24 mouse cellular contexts compared by ENCODE assay signal in genomic region chr6:6794320-6795018, GRCm38 (mm10).
DNase-seq lines count a peak whose midpoint lies in the region; ATAC-seq and TF ChIP-seq lines count a peak whose summit lies in the region.
"Had no signal": no experiment of that assay in that cellular context is flagged by ENCODE, and none has a peak within 500 bp of the region (broad histone marks: within the 10 kb centered on the region; RNA-seq: fewer than 3 reads in every experiment).

No protein-coding gene starts in this region.

- TF ChIP-seq EP300 in heart, postnatal 0 days (IDR thresholded peaks at IDR 0.05; ENCODE audit: low read depth): no peak
- no peak for TF ChIP-seq EP300 in stomach, postnatal 0 days (optimal IDR thresholded peaks at IDR 0.05)

- no peak for TF ChIP-seq CTCF in heart, postnatal 0 days (IDR thresholded peaks at IDR 0.05; ENCODE audit: low read depth)
- no peak for TF ChIP-seq CTCF in stomach, postnatal 0 days (IDR thresholded peaks at IDR 0.05; ENCODE audit: low read depth)

- 0 out of 2 replicates have a peak, but pooled peaks have one; percentile 56 for ATAC-seq in embryonic facial prominence, embryonic 11.5 days (replicated peaks; ENCODE audit: insufficient number of reproducible peaks, low FRiP score, low TSS enrichment, low read depth)
- peak; percentile 47; the same call in 1 of the 2 replicates for ATAC-seq in heart, postnatal 0 days (ENCODE audit: insufficient read depth, low read depth)
- ATAC-seq in lung, embryonic 15.5 days (ENCODE audit: borderline replicate concordance, extremely low read depth, low FRiP score, low TSS enrichment): peak; percentile 64; the same call in 1 of the 2 replicates
- ATAC-seq in stomach, embryonic 14.5 days (ENCODE audit: insufficient number of reproducible peaks, insufficient read depth, low FRiP score, low read depth): 0 out of 2 replicates have a peak, but pooled peaks have one; percentile 33
- ATAC-seq in stomach, postnatal 0 days (ENCODE audit: low FRiP score, low TSS enrichment): no peak
- ATAC-seq: activated CD4-positive, CD25-positive, alpha-beta regulatory T cell, adult 4 months; inflammation-experienced regulatory T-cells, adult 6 months had no signal

- H3K27me3 ChIP-seq in embryonic facial prominence, embryonic 11.5 days (ENCODE audit: control insufficient read depth, insufficient read depth, low read length): no peaks in the 10 kb centered on the region
- H3K27me3 ChIP-seq in embryonic facial prominence, embryonic 10.5 days (replicated peaks; ENCODE audit: low read depth, poor library complexity, severe bottlenecking): no peaks in the 10 kb centered on the region
- H3K27me3 ChIP-seq in heart, postnatal 0 days (ENCODE audit: control insufficient read depth, insufficient read depth, low read length): no peaks in the 10 kb centered on the region
- H3K27me3 ChIP-seq in lung, embryonic 15.5 days: no peaks in the 10 kb centered on the region
- no peaks in the 10 kb centered on the region for H3K27me3 ChIP-seq in stomach, embryonic 14.5 days (ENCODE audit: control insufficient read depth, insufficient read depth, low read length)
- no peaks in the 10 kb centered on the region for H3K27me3 ChIP-seq in stomach, postnatal 0 days (ENCODE audit: control insufficient read depth, insufficient read depth, low read length)
- H3K27me3 ChIP-seq: embryonic facial prominence, embryonic 12.5 days; megakaryocyte, embryonic 14.5 days; neural tube, embryonic 13.5 days had no signal

- no peaks in the 10 kb centered on the region for H3K36me3 ChIP-seq in embryonic facial prominence, embryonic 11.5 days (replicated peaks; ENCODE audit: control insufficient read depth, insufficient read depth, low read depth, low read length)
- no peaks in the 10 kb centered on the region for H3K36me3 ChIP-seq in embryonic facial prominence, embryonic 10.5 days (replicated peaks)
- no peaks in the 10 kb centered on the region for H3K36me3 ChIP-seq in heart, postnatal 0 days (replicated peaks; ENCODE audit: control insufficient read depth, insufficient read depth, low read length)
- no peaks in the 10 kb centered on the region for H3K36me3 ChIP-seq in lung, embryonic 15.5 days
- H3K36me3 ChIP-seq in stomach, embryonic 14.5 days (ENCODE audit: control insufficient read depth, insufficient read depth, low read length): no peaks in the 10 kb centered on the region
- no peaks in the 10 kb centered on the region for H3K36me3 ChIP-seq in stomach, postnatal 0 days (ENCODE audit: control insufficient read depth, insufficient read depth, low read length)
- H3K36me3 ChIP-seq: embryonic facial prominence, embryonic 12.5 days; G1E; neural tube, embryonic 13.5 days had no signal

- no peak overlapping the region for H3K27ac ChIP-seq in embryonic facial prominence, embryonic 11.5 days (replicated peaks; ENCODE audit: low read depth, low read length)
- no peak overlapping the region for H3K27ac ChIP-seq in embryonic facial prominence, embryonic 10.5 days (replicated peaks)
- no peak overlapping the region for H3K27ac ChIP-seq in heart, postnatal 0 days (ENCODE audit: low read depth)
- no peak overlapping the region for H3K27ac ChIP-seq in lung, embryonic 15.5 days
- H3K27ac ChIP-seq in stomach, embryonic 14.5 days (ENCODE audit: low read length): no peak overlapping the region
- H3K27ac ChIP-seq in stomach, postnatal 0 days (replicated peaks): no peak overlapping the region
- H3K27ac ChIP-seq: embryonic facial prominence, embryonic 12.5 days; left cerebral cortex, adult 2 months; neural tube, embryonic 13.5 days had no signal

- H3K4me2 ChIP-seq in embryonic facial prominence, embryonic 11.5 days (ENCODE audit: low read depth, low read length): no peak overlapping the region
- H3K4me2 ChIP-seq in heart, postnatal 0 days (ENCODE audit: low read depth, low read length): no peak overlapping the region
- no peak overlapping the region for H3K4me2 ChIP-seq in lung, embryonic 15.5 days
- H3K4me2 ChIP-seq in stomach, embryonic 14.5 days (replicated peaks; ENCODE audit: low read depth, low read length): no peak overlapping the region
- H3K4me2 ChIP-seq in stomach, postnatal 0 days (replicated peaks; ENCODE audit: low read depth): no peak overlapping the region
- H3K4me2 ChIP-seq: embryonic facial prominence, embryonic 12.5 days; liver, embryonic 11.5 days; neural tube, embryonic 13.5 days had no signal

- H3K4me1 ChIP-seq in embryonic facial prominence, embryonic 11.5 days (ENCODE audit: control insufficient read depth, insufficient read depth, low read length): no peaks in the 10 kb centered on the region
- H3K4me1 ChIP-seq in embryonic facial prominence, embryonic 10.5 days: peaks cover 14% of the 10 kb centered on the region
- no peaks in the 10 kb centered on the region for H3K4me1 ChIP-seq in heart, postnatal 0 days (ENCODE audit: control insufficient read depth, insufficient read depth)
- peaks cover 5% of the 10 kb centered on the region; the same call in 1 of the 2 replicates for H3K4me1 ChIP-seq in lung, embryonic 15.5 days
- H3K4me1 ChIP-seq in stomach, embryonic 14.5 days (ENCODE audit: control insufficient read depth, insufficient read depth, low read length): peaks cover 5% of the 10 kb centered on the region; the same call in 1 of the 2 replicates
- H3K4me1 ChIP-seq in stomach, postnatal 0 days (replicated peaks; ENCODE audit: control insufficient read depth, insufficient read depth): no peaks in the 10 kb centered on the region
- H3K4me1 ChIP-seq: megakaryocyte, embryonic 14.5 days; neural tube, embryonic 13.5 days had no signal

- H3K9ac ChIP-seq in embryonic facial prominence, embryonic 11.5 days (replicated peaks; ENCODE audit: low read length): no peak overlapping the region
- no peak overlapping the region for H3K9ac ChIP-seq in heart, postnatal 0 days (replicated peaks; ENCODE audit: low read depth, low read length)
- H3K9ac ChIP-seq in lung, embryonic 15.5 days: no peak overlapping the region
- H3K9ac ChIP-seq in stomach, embryonic 14.5 days (replicated peaks; ENCODE audit: low read depth, low read length): no peak overlapping the region
- H3K9ac ChIP-seq in stomach, postnatal 0 days (ENCODE audit: low read length): no peak overlapping the region
- H3K9ac ChIP-seq: embryonic facial prominence, embryonic 12.5 days; neural tube, embryonic 13.5 days had no signal

- no peak for DNase-seq in embryonic facial prominence, embryonic 11.5 days (ENCODE audit: low spot score)
- no peak for DNase-seq in embryonic facial prominence, embryonic 10.5 days (ENCODE audit: low spot score)
- peak; percentile 13 for DNase-seq in heart, postnatal 0 days (ENCODE audit: low spot score)
- DNase-seq in heart, postnatal 4 days: no peak
- DNase-seq in lung, postnatal 4 days: no peak
- DNase-seq in stomach, postnatal 0 days (ENCODE audit: low spot score): no peak
- DNase-seq: adrenal gland, postnatal 25 days; cerebellum, adult 11-12 months; gastrocnemius, postnatal 36 days; kidney, adult 9 months; kidney, postnatal 36 days; layer of hippocampus, adult 9-11 months; lung, adult 18-20 months; thymus, postnatal 25 days had no signal

- no peaks in the 10 kb centered on the region for H3K9me3 ChIP-seq in embryonic facial prominence, embryonic 11.5 days (replicated peaks; ENCODE audit: control insufficient read depth, low read length)
- H3K9me3 ChIP-seq in embryonic facial prominence, embryonic 10.5 days: no peaks in the 10 kb centered on the region
- no peaks in the 10 kb centered on the region for H3K9me3 ChIP-seq in heart, postnatal 0 days (replicated peaks; ENCODE audit: control insufficient read depth, low read length)
- no peaks in the 10 kb centered on the region for H3K9me3 ChIP-seq in lung, embryonic 15.5 days
- H3K9me3 ChIP-seq in stomach, embryonic 14.5 days (ENCODE audit: control insufficient read depth, low read depth, low read length): no peaks in the 10 kb centered on the region
- no peaks in the 10 kb centered on the region for H3K9me3 ChIP-seq in stomach, postnatal 0 days (ENCODE audit: control insufficient read depth, low read length)
- H3K9me3 ChIP-seq: embryonic facial prominence, embryonic 12.5 days; G1E; megakaryocyte, embryonic 14.5 days; neural tube, embryonic 13.5 days had no signal

- no peak overlapping the region for H3K4me3 ChIP-seq in embryonic facial prominence, embryonic 11.5 days (ENCODE audit: low read depth, low read length)
- H3K4me3 ChIP-seq in embryonic facial prominence, embryonic 10.5 days: no peak overlapping the region
- H3K4me3 ChIP-seq in heart, postnatal 0 days (ENCODE audit: low read depth, low read length): no peak overlapping the region
- H3K4me3 ChIP-seq in lung, embryonic 15.5 days: no peak overlapping the region
- H3K4me3 ChIP-seq in stomach, embryonic 14.5 days (ENCODE audit: low read depth, low read length): no peak overlapping the region
- no peak overlapping the region for H3K4me3 ChIP-seq in stomach, postnatal 0 days (ENCODE audit: low read depth, low read length)
- H3K4me3 ChIP-seq: embryonic facial prominence, embryonic 12.5 days; left cerebral cortex, adult 2 months; megakaryocyte, embryonic 14.5 days; neural tube, embryonic 13.5 days had no signal

- WGBS in embryonic facial prominence, embryonic 11.5 days: 37% methylated on average over 6 of the region's 6 CpGs
- 51% methylated on average over 6 of the region's 6 CpGs for WGBS in embryonic facial prominence, embryonic 10.5 days
- 46% methylated on average over 6 of the region's 6 CpGs for WGBS in heart, postnatal 0 days
- WGBS in lung, embryonic 15.5 days: 41% methylated on average over 6 of the region's 6 CpGs
- 35% methylated on average over 6 of the region's 6 CpGs for WGBS in stomach, embryonic 14.5 days
- WGBS in stomach, postnatal 0 days: 24% methylated on average over 6 of the region's 6 CpGs
